Mouse (Mus musculus): ENCODE measurements at regions not wholly inside any gene's neighbourhood (a gene's known extent, or its start where the extent isn't known, plus 50 kb on each side); places are given as distances from the start of the nearest gene placed in this dataset.
"Not testable (repeated sequence)": the region's sequence is repeated elsewhere in the genome, so short reads cannot be mapped to it uniquely, and the experiment has no call there.

- Histone ChIP-seq H3K9me3 (ENCODE audit: control insufficient read depth, low read length) (no peaks in the 10 kb centered on the region), H3K4me1 (ENCODE audit: control insufficient read depth, insufficient read depth, low read length) (no peaks in the 10 kb centered on the region), H3K4me2 (no peak overlapping the region), H3K4me3 (ENCODE audit: low read depth, low read length) (no peak overlapping the region), H3K9ac (ENCODE audit: low read length) (no peak overlapping the region), H3K36me3 (ENCODE audit: control insufficient read depth, insufficient read depth, low read length) (no peaks in the 10 kb centered on the region), H3K27me3 (ENCODE audit: control insufficient read depth, insufficient read depth, low read length) (no peaks in the 10 kb centered on the region; the same call in 1 of the 2 replicates), H3K27ac (ENCODE audit: low read depth, low read length) (no peak overlapping the region)
- DNase-seq (ENCODE audit: low spot score, missing footprints) = no peak
- ATAC-seq (ENCODE audit: low FRiP score) = no peak
- 92% methylated on average over 13 of the region's 13 CpGs for whole genome bisulfite sequencing
Observed at GRCm38 (mm10) chr13:39441799-39442198, 481.1 kb upstream of the Slc35b3 start.

- ATAC-seq (ENCODE audit: low FRiP score) = peak; percentile 50; the same call in 1 of the 2 replicates
- H3K9ac ChIP-seq (ENCODE audit: low read length) = no peak overlapping the region
- H3K27ac ChIP-seq (ENCODE audit: low read depth, low read length) = no peak overlapping the region
- WGBS = 29% methylated on average over 8 of the region's 8 CpGs
- no peak overlapping the region for H3K4me2 ChIP-seq
- H3K9me3 ChIP-seq (ENCODE audit: control insufficient read depth, low read length) = no peaks in the 10 kb centered on the region
- H3K4me1 ChIP-seq (ENCODE audit: control insufficient read depth, insufficient read depth, low read length) = no peaks in the 10 kb centered on the region
- no peaks in the 10 kb centered on the region; the same call in 1 of the 2 replicates for H3K27me3 ChIP-seq (ENCODE audit: control insufficient read depth, insufficient read depth, low read length)
- peak; percentile 94 for DNase-seq (ENCODE audit: low spot score, missing footprints)
- no peak overlapping the region for H3K4me3 ChIP-seq (ENCODE audit: low read depth, low read length)
- H3K36me3 ChIP-seq (ENCODE audit: control insufficient read depth, insufficient read depth, low read length) = no peaks in the 10 kb centered on the region
Observed at GRCm38 (mm10) chr13:39440907-39441306, 480.2 kb upstream of the Slc35b3 start.

DNA sequence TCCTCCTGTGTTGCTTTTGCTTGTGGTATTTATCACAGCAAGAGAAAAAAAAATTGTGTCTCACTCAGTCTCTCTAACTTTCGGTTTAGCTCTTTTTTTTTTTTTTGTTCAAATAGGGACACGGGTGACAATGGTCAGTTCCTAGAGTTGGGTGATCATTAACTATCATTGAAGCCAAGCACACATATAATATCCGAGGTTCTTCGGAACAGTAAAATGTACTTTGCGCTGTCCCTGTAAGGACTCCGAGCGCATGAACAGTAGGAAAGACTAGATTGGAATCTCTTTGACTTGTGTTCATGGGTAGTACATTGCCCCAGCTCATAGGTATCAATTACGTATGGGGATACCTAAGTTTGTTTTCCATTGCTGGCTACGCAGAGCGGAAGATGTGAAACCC is 479.7 kb upstream of the Slc35b3 start:
- Histone ChIP-seq H3K4me1 (ENCODE audit: control insufficient read depth, insufficient read depth, low read length) (no peaks in the 10 kb centered on the region), H3K4me3 (ENCODE audit: low read depth, low read length) (no peak overlapping the region), H3K36me3 (ENCODE audit: control insufficient read depth, insufficient read depth, low read length) (no peaks in the 10 kb centered on the region), H3K27me3 (ENCODE audit: control insufficient read depth, insufficient read depth, low read length) (no peaks in the 10 kb centered on the region; the same call in 1 of the 2 replicates), H3K9ac (ENCODE audit: low read length) (no peak overlapping the region), H3K4me2 (no peak overlapping the region), H3K9me3 (ENCODE audit: control insufficient read depth, low read length) (no peaks in the 10 kb centered on the region), H3K27ac (ENCODE audit: low read depth, low read length) (no peak overlapping the region)
- DNase-seq (ENCODE audit: low spot score, missing footprints) = no peak
- 91% methylated on average over 10 of the region's 10 CpGs for WGBS
- no peak for ATAC-seq (ENCODE audit: low FRiP score)

DNA sequence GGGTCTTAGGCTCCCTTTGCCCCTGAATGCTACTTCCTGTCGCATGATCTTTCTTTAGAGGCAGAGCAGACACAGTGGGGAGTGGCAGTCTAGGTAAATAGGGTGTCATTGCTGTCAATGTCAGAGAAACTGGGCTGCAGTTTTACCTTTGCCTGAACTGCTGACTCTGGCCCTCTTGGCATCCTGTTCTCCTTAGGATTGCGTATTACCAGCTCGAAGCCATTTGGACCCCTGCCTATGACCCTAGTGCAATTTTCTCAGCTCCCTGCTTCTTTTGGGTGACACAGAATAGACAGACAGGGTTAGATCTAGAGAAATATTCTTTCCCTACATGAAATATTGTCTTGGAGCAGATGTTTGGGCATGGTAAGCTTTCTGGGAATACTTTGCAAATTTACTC is 467.3 kb upstream of the Slc35b3 start:
- H3K9me3 ChIP-seq (ENCODE audit: control insufficient read depth, low read length) = no peaks in the 10 kb centered on the region
- H3K4me2 ChIP-seq = no peak overlapping the region
- H3K4me3 ChIP-seq (ENCODE audit: low read depth, low read length) = no peak overlapping the region
- DNase-seq (ENCODE audit: low spot score, missing footprints) = no peak
- H3K36me3 ChIP-seq (ENCODE audit: control insufficient read depth, insufficient read depth, low read length) = no peaks in the 10 kb centered on the region
- H3K9ac ChIP-seq (ENCODE audit: low read length) = no peak overlapping the region
- no peaks in the 10 kb centered on the region for H3K4me1 ChIP-seq (ENCODE audit: control insufficient read depth, insufficient read depth, low read length)
- no peak for ATAC-seq (ENCODE audit: low FRiP score)
- H3K27ac ChIP-seq (ENCODE audit: low read depth, low read length) = no peak overlapping the region
- H3K27me3 ChIP-seq (ENCODE audit: control insufficient read depth, insufficient read depth, low read length) = no peaks in the 10 kb centered on the region
- 90% methylated on average over 3 of the region's 3 CpGs for WGBS

- H3K36me3 ChIP-seq (ENCODE audit: control insufficient read depth, insufficient read depth, low read length) = no peaks in the 10 kb centered on the region
- no peak overlapping the region for H3K4me3 ChIP-seq (ENCODE audit: low read depth, low read length)
- H3K4me1 ChIP-seq (ENCODE audit: control insufficient read depth, insufficient read depth, low read length) = no peaks in the 10 kb centered on the region
- no peaks in the 10 kb centered on the region for H3K27me3 ChIP-seq (ENCODE audit: control insufficient read depth, insufficient read depth, low read length)
- DNase-seq (ENCODE audit: low spot score, missing footprints) (no peak), ATAC-seq (ENCODE audit: low FRiP score) (no peak)
- 62% methylated on average over 6 of the region's 6 CpGs for whole genome bisulfite sequencing
- H3K4me2 ChIP-seq = no peak overlapping the region
- H3K27ac ChIP-seq (ENCODE audit: low read depth, low read length) = no peak overlapping the region
- H3K9me3 ChIP-seq (ENCODE audit: control insufficient read depth, low read length) = no peaks in the 10 kb centered on the region
- H3K9ac ChIP-seq (ENCODE audit: low read length) = no peak overlapping the region
Observed at GRCm38 (mm10) chr13:39425944-39426343, 465.3 kb upstream of the Slc35b3 start.

GRCm38 (mm10) chr13:39418127-39418526 is 457.5 kb upstream of the Slc35b3 start:
- WGBS = 41% methylated on average over 7 of the region's 7 CpGs
- no peaks in the 10 kb centered on the region for H3K9me3 ChIP-seq (ENCODE audit: control insufficient read depth, low read length)
- no peaks in the 10 kb centered on the region for H3K36me3 ChIP-seq (ENCODE audit: control insufficient read depth, insufficient read depth, low read length)
- no peak overlapping the region for H3K4me3 ChIP-seq (ENCODE audit: low read depth, low read length)
- H3K27ac ChIP-seq (ENCODE audit: low read depth, low read length) = no peak overlapping the region
- DNase-seq (ENCODE audit: low spot score, missing footprints) = peak; percentile 86
- no peak overlapping the region for H3K4me2 ChIP-seq
- H3K4me1 ChIP-seq (ENCODE audit: control insufficient read depth, insufficient read depth, low read length) = no peaks in the 10 kb centered on the region
- no peak overlapping the region for H3K9ac ChIP-seq (ENCODE audit: low read length)
- ATAC-seq (ENCODE audit: low FRiP score) = no peak
- H3K27me3 ChIP-seq (ENCODE audit: control insufficient read depth, insufficient read depth, low read length) = no peaks in the 10 kb centered on the region

GRCm38 (mm10) chr13:39411471-39412251 is 451.0 kb upstream of the Slc35b3 start:
- ATAC-seq (ENCODE audit: low FRiP score) (no peak), DNase-seq (ENCODE audit: low spot score, missing footprints) (no peak)
- Histone ChIP-seq H3K27me3 (ENCODE audit: control insufficient read depth, insufficient read depth, low read length) (no peaks in the 10 kb centered on the region), H3K27ac (ENCODE audit: low read depth, low read length) (no peak overlapping the region), H3K4me2 (no peak overlapping the region), H3K4me3 (ENCODE audit: low read depth, low read length) (no peak overlapping the region), H3K9me3 (ENCODE audit: control insufficient read depth, low read length) (no peaks in the 10 kb centered on the region), H3K36me3 (ENCODE audit: control insufficient read depth, insufficient read depth, low read length) (no peaks in the 10 kb centered on the region), H3K4me1 (ENCODE audit: control insufficient read depth, insufficient read depth, low read length) (no peaks in the 10 kb centered on the region), H3K9ac (ENCODE audit: low read length) (no peak overlapping the region)
- WGBS = 73% methylated on average over 14 of the region's 14 CpGs

DNA sequence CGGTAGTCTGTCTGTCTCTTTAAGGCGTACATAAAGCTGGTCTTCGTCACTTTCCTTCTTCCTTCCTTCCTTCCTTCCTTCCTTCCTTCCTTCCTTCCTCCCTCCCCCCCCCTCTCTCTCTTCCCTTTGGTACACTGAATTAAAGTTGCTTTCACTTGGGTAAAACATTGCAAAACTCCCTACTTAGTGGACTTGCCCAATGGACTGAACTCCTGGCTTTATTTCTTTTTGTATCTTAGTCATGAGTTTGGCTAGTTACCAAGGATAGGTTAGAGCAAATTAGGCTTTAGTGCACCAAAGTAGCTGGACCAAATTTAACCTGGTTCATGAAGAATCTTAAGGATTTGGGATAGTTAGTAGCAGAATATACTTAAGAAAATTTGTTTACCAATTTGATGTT is 431.9 kb upstream of the Slc35b3 start:
- WGBS = 87% methylated on average over 3 of the region's 3 CpGs
- ATAC-seq (ENCODE audit: low FRiP score) = no peak

DNA sequence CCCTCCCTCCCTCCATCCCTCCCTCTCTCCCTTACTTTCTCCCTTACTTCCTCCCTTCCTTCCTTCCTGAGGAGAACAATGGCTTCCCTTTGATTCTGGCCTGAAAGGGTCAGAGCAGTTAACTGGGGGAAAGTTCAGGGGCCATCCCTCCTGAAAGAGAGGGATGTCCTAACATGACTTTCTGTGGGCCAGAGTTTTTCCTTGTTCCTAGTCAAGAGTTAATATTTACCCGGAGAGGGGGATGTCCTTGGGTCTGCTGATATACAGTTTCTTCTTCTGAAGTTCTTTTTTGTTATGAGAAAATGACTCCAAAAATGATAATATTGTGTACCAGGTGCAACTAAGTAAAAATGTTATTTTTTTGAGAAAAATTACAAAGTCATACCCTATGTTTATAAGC is 431.5 kb upstream of the Slc35b3 start:
- H3K4me1 ChIP-seq (ENCODE audit: control insufficient read depth, insufficient read depth, low read length); H3K9me3 ChIP-seq (ENCODE audit: control insufficient read depth, low read length); H3K27me3 ChIP-seq (ENCODE audit: control insufficient read depth, insufficient read depth, low read length); H3K27ac ChIP-seq (ENCODE audit: low read depth, low read length); ATAC-seq (ENCODE audit: low FRiP score); DNase-seq (ENCODE audit: low spot score, missing footprints); H3K4me2 ChIP-seq; H3K9ac ChIP-seq (ENCODE audit: low read length); H3K36me3 ChIP-seq (ENCODE audit: control insufficient read depth, insufficient read depth, low read length); H3K4me3 ChIP-seq (ENCODE audit: low read depth, low read length): not testable (repeated sequence)
- WGBS = 90% methylated on average over 1 of the region's 1 CpGs

More for the DNA sequence above, 431.9 kb upstream of the Slc35b3 start:
- Histone ChIP-seq H3K9ac (ENCODE audit: low read length) (no peak overlapping the region), H3K27ac (ENCODE audit: low read depth, low read length) (no peak overlapping the region), H3K4me2 (no peak overlapping the region), H3K4me3 (ENCODE audit: low read depth, low read length) (no peak overlapping the region), H3K36me3 (ENCODE audit: control insufficient read depth, insufficient read depth, low read length) (no peaks in the 10 kb centered on the region), H3K4me1 (ENCODE audit: control insufficient read depth, insufficient read depth, low read length) (no peaks in the 10 kb centered on the region), H3K27me3 (ENCODE audit: control insufficient read depth, insufficient read depth, low read length) (no peaks in the 10 kb centered on the region), H3K9me3 (ENCODE audit: control insufficient read depth, low read length) (no peaks in the 10 kb centered on the region)
- DNase-seq (ENCODE audit: low spot score, missing footprints) = no peak

Data from midbrain, embryonic 11.5 days (tissue).